Mouse (Mus musculus): ENCODE measurements around the gene Gkap1.
A peak's percentile ranks its signal among the peaks of the same experiment; 100 is the strongest.

Gene Gkap1

GRCm38 (mm10) chr13:58201908-58202307 is 73.6 kb downstream of the Gkap1 start:
- DNase-seq (ENCODE audit: extremely low spot score, low spot score), result no peak

- no peak for DNase-seq (ENCODE audit: extremely low spot score, low spot score)
Measured at GRCm38 (mm10) chr13:58201343-58201742, 74.2 kb downstream of the Gkap1 start.

- no peak for DNase-seq (ENCODE audit: extremely low spot score, low spot score)
Measured at GRCm38 (mm10) chr13:58197981-58198640, 77.4 kb downstream of the Gkap1 start.

- DNase-seq (ENCODE audit: extremely low spot score, low spot score), result no peak
Measured at GRCm38 (mm10) chr13:58197211-58197610, 78.3 kb downstream of the Gkap1 start.

GRCm38 (mm10) chr13:58194908-58195307 is 80.6 kb downstream of the Gkap1 start:
- no peak for DNase-seq (ENCODE audit: extremely low spot score, low spot score)

GRCm38 (mm10) chr13:58193221-58193620 is 82.3 kb downstream of the Gkap1 start:
- no peak for DNase-seq (ENCODE audit: extremely low spot score, low spot score)

GRCm38 (mm10) chr13:58192146-58192545 is 83.4 kb downstream of the Gkap1 start:
- DNase-seq (ENCODE audit: extremely low spot score, low spot score), result no peak

GRCm38 (mm10) chr13:58191516-58191915 is 84.0 kb downstream of the Gkap1 start:
- no peak for DNase-seq (ENCODE audit: extremely low spot score, low spot score)

- no peak for DNase-seq (ENCODE audit: extremely low spot score, low spot score)
Measured at GRCm38 (mm10) chr13:58189473-58189872, 86.0 kb downstream of the Gkap1 start.

GRCm38 (mm10) chr13:58188412-58188811 is 87.1 kb downstream of the Gkap1 start:
- DNase-seq (ENCODE audit: extremely low spot score, low spot score), result peak; percentile 88

GRCm38 (mm10) chr13:58187751-58188150 is 87.7 kb downstream of the Gkap1 start:
- DNase-seq (ENCODE audit: extremely low spot score, low spot score), result no peak

- no peak for DNase-seq (ENCODE audit: extremely low spot score, low spot score)
Measured at GRCm38 (mm10) chr13:58186281-58186680, 89.2 kb downstream of the Gkap1 start.

- DNase-seq (ENCODE audit: extremely low spot score, low spot score), result no peak
Measured at GRCm38 (mm10) chr13:58184111-58184510, 91.4 kb downstream of the Gkap1 start.

Measured in neural tube, embryonic 10.5 days (tissue).